Mouse (Mus musculus): ENCODE measurements around the gene Tgm2. TPM values are rescaled to one million over a fixed set of nuclear protein-coding genes. Genes with fewer than 3 reads are reported as not detected.

The Tgm2 gene
- polyA plus RNA-seq, 1 experiment from 2014 or later: 49.5 TPM

DNA sequence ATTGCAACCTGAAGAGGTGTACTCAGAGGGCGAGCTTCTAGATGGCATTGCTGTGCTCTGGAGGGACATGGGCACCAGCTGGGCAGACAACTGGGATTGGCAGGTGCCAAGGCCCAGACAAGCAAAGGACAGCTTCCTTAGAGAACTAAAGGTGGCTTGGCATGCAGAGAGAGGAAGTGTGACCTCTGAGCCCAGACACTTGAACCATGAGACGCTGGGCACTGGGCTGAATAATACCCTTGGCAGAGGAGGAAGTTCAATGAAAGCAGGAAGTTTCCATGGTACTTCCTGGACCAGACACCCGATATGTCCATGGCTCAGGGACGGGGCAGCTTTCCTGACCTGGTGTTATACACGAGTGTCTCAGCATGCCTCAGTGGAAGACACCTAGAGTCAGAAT, 28.2 kb upstream of the Tgm2 start:
- Histone ChIP-seq H3K36me3 (ENCODE audit: control insufficient read depth, insufficient read depth, low read length) (no peaks in the 10 kb centered on the region), H3K9me3 (ENCODE audit: control insufficient read depth, low read length) (no peaks in the 10 kb centered on the region), H3K27me3 (replicated peaks; ENCODE audit: control insufficient read depth, insufficient read depth, low read length) (peaks cover 8% of the 10 kb centered on the region; the same call in 1 of the 2 replicates), H3K27ac (ENCODE audit: low read depth, low read length) (no peak overlapping the region), H3K4me2 (no peak overlapping the region), H3K4me3 (ENCODE audit: low read depth, low read length) (no peak overlapping the region), H3K9ac (ENCODE audit: low read depth, low read length) (no peak overlapping the region), H3K4me1 (replicated peaks; ENCODE audit: control insufficient read depth, insufficient read depth, low read length) (peaks cover 14% of the 10 kb centered on the region)
- WGBS: 45% methylated on average over 5 of the region's 5 CpGs
- ATAC-seq (replicated peaks; ENCODE audit: low FRiP score) (no peak), DNase-seq (ENCODE audit: low spot score) (no peak)

DNA sequence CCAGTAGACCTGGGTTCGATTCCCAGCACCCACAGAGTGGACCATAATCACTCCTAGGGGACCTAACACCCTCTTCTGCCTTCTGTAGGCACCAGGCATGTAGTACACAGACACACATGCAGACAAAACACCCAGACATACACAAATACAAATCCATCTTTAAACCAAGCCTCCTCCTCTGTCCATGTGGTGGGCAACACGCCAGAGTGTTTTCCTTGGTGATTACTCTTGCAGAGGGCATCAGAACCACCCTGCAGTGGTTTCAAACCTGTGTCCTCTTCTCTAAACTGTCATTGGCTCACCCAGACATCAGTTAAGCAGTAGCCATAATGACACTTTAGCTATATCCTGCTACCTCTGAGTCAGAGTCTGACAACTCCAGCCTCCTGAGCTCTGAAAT, 24.2 kb upstream of the Tgm2 start:
- ATAC-seq (replicated peaks; ENCODE audit: low FRiP score): no peak

DNA sequence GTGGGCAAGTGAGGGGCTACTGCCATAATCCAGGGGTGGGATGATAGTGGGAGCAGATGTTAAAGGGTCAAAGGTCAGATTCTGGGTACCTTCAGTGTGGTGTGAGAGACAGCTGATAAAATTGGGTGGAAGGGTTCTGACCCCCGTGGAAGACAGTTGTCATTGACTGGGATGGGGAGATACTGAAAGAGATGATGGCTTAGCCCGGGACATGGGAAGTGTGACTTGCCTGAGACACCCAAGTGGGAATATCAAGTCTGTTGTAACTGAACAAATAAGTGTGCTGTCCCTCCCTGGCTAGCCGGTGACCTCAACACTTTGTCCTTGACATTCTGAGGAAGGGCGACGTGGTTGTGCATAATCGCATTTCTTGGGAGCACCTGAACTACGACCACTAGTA, 23.5 kb upstream of the Tgm2 start:
- no peak for DNase-seq (ENCODE audit: low spot score)
- Histone ChIP-seq H3K4me2 (no peak overlapping the region), H3K9me3 (ENCODE audit: control insufficient read depth, low read length) (no peaks in the 10 kb centered on the region), H3K4me1 (replicated peaks; ENCODE audit: control insufficient read depth, insufficient read depth, low read length) (0 out of 2 replicates have a peak, but pooled peaks cover 5% of the 10 kb centered on the region), H3K9ac (ENCODE audit: low read depth, low read length) (no peak overlapping the region), H3K27me3 (replicated peaks; ENCODE audit: control insufficient read depth, insufficient read depth, low read length) (peaks cover 3% of the 10 kb centered on the region; the same call in 1 of the 2 replicates), H3K27ac (ENCODE audit: low read depth, low read length) (no peak overlapping the region), H3K4me3 (ENCODE audit: low read depth, low read length) (no peak overlapping the region), H3K36me3 (ENCODE audit: control insufficient read depth, insufficient read depth, low read length) (no peaks in the 10 kb centered on the region)
- ATAC-seq (replicated peaks; ENCODE audit: low FRiP score): no peak
- 72% methylated on average over 7 of the region's 7 CpGs for WGBS

More for the DNA sequence above, 24.2 kb upstream of the Tgm2 start:
- Histone ChIP-seq H3K4me2 (no peak overlapping the region), H3K27ac (ENCODE audit: low read depth, low read length) (no peak overlapping the region), H3K36me3 (ENCODE audit: control insufficient read depth, insufficient read depth, low read length) (no peaks in the 10 kb centered on the region), H3K4me3 (ENCODE audit: low read depth, low read length) (no peak overlapping the region), H3K27me3 (replicated peaks; ENCODE audit: control insufficient read depth, insufficient read depth, low read length) (peaks cover 3% of the 10 kb centered on the region; the same call in 1 of the 2 replicates), H3K9me3 (ENCODE audit: control insufficient read depth, low read length) (no peaks in the 10 kb centered on the region), H3K9ac (ENCODE audit: low read depth, low read length) (no peak overlapping the region), H3K4me1 (replicated peaks; ENCODE audit: control insufficient read depth, insufficient read depth, low read length) (peaks cover 9% of the 10 kb centered on the region; the same call in 1 of the 2 replicates)
- DNase-seq (ENCODE audit: low spot score): no peak
- WGBS: 76% methylated on average over 2 of the region's 2 CpGs

DNA sequence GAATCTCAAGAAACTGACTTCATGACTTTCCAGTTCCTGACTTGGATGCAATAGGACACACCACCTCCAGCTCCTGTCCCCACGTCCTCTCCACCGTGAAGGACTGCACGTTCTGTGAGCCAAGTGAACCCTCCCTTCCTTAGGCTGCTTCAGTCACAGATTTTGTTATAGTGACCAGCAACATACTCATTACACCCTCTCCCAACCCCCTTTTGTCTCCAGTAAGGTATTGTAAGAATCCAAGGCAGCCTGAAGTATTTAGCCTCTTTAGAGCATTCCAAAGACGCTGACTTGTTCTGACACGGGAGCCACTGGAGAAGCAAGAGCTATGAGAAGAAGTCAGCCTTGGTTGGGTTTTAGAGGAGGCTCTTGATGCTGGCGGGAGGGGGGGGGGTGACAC, 23.1 kb upstream of the Tgm2 start:
- Histone ChIP-seq H3K27ac (ENCODE audit: low read depth, low read length) (no peak overlapping the region), H3K4me3 (ENCODE audit: low read depth, low read length) (no peak overlapping the region), H3K9me3 (ENCODE audit: control insufficient read depth, low read length) (no peaks in the 10 kb centered on the region), H3K4me1 (replicated peaks; ENCODE audit: control insufficient read depth, insufficient read depth, low read length) (0 out of 2 replicates have a peak, but pooled peaks cover 5% of the 10 kb centered on the region), H3K27me3 (replicated peaks; ENCODE audit: control insufficient read depth, insufficient read depth, low read length) (peaks cover 2% of the 10 kb centered on the region; the same call in 1 of the 2 replicates), H3K4me2 (no peak overlapping the region), H3K36me3 (ENCODE audit: control insufficient read depth, insufficient read depth, low read length) (no peaks in the 10 kb centered on the region), H3K9ac (ENCODE audit: low read depth, low read length) (no peak overlapping the region)
- WGBS: 75% methylated on average over 6 of the region's 6 CpGs
- ATAC-seq (replicated peaks; ENCODE audit: low FRiP score): no peak
- no peak for DNase-seq (ENCODE audit: low spot score)

DNA sequence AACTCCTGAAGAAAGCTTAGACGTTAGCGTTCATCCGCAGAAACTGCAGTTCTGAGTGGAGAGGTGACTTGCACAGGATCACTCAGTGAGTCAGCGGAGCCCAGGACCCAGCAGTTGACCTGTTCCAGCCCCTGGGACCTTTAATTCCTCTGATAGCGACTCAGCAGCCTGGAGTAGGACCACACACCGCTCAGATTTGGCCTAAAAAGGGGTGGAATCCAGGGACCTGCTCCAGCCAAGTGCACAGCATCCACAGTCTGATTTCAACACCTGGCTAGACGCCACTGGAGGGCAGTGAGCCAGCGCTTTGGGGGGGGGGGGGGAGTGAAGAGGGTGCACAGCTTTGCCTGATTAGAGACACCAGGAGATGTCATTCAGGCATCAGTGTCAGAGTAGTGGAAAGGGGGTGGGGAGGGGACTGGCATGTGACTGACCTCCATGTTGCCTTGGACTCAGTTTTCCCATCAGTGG, 22.5 kb upstream of the Tgm2 start:
- Histone ChIP-seq H3K9me3 (ENCODE audit: control insufficient read depth, low read length) (no peaks in the 10 kb centered on the region), H3K27ac (ENCODE audit: low read depth, low read length) (no peak overlapping the region), H3K4me1 (replicated peaks; ENCODE audit: control insufficient read depth, insufficient read depth, low read length) (0 out of 2 replicates have a peak, but pooled peaks cover 5% of the 10 kb centered on the region), H3K27me3 (replicated peaks; ENCODE audit: control insufficient read depth, insufficient read depth, low read length) (no peaks in the 10 kb centered on the region; the same call in 1 of the 2 replicates), H3K9ac (ENCODE audit: low read depth, low read length) (no peak overlapping the region), H3K36me3 (ENCODE audit: control insufficient read depth, insufficient read depth, low read length) (no peaks in the 10 kb centered on the region), H3K4me3 (ENCODE audit: low read depth, low read length) (no peak overlapping the region), H3K4me2 (no peak overlapping the region)
- ATAC-seq (replicated peaks; ENCODE audit: low FRiP score) (no peak), DNase-seq (ENCODE audit: low spot score) (no peak)
- 67% methylated on average over 8 of the region's 8 CpGs for WGBS

DNA sequence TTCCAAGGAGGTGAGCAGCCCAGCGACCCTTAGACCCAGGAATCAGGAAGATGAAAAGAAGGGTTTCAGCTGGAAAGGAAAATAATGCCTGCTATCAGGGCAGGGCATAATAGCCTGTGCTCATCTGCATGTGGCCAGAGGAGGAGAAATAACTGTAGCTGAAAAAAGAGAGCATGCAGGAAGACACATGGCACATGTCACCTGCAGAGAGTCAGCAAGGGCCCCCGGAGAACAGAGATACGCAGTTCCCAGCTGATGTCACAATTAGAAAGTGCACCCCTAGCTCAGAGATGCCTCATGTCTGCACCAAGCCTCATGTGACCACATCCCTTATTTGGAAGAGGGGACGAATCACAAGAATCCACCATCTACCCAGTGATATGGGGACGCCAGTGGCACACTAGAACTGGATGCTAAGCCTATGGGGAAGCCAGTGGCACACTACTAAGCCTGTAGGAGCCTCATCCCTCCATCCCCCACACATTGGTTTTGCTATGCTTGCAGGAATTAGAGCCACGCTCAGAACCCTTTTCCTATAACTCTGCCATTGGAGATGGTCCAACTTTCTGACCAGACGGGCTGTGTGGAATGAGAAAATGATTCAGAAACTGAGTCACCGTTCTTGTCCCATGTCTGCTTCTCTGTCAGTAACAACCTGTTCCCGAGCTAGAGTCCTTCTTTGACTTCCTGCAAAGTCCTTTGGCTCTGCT, 21.4 kb upstream of the Tgm2 start:
- no peak overlapping the region for H3K27ac ChIP-seq (ENCODE audit: low read depth, low read length)
- no peak overlapping the region for H3K4me2 ChIP-seq
- H3K9ac ChIP-seq (ENCODE audit: low read depth, low read length): no peak overlapping the region
- WGBS: 58% methylated on average over 9 of the region's 9 CpGs
- DNase-seq (ENCODE audit: low spot score) (no peak), ATAC-seq (replicated peaks; ENCODE audit: low FRiP score) (no peak)
- no peak overlapping the region for H3K4me3 ChIP-seq (ENCODE audit: low read depth, low read length)
- no peaks in the 10 kb centered on the region for H3K27me3 ChIP-seq (replicated peaks; ENCODE audit: control insufficient read depth, insufficient read depth, low read length)
- H3K9me3 ChIP-seq (ENCODE audit: control insufficient read depth, low read length): no peaks in the 10 kb centered on the region
- no peaks in the 10 kb centered on the region for H3K36me3 ChIP-seq (ENCODE audit: control insufficient read depth, insufficient read depth, low read length)
- H3K4me1 ChIP-seq (replicated peaks; ENCODE audit: control insufficient read depth, insufficient read depth, low read length): peaks cover 10% of the 10 kb centered on the region

DNA sequence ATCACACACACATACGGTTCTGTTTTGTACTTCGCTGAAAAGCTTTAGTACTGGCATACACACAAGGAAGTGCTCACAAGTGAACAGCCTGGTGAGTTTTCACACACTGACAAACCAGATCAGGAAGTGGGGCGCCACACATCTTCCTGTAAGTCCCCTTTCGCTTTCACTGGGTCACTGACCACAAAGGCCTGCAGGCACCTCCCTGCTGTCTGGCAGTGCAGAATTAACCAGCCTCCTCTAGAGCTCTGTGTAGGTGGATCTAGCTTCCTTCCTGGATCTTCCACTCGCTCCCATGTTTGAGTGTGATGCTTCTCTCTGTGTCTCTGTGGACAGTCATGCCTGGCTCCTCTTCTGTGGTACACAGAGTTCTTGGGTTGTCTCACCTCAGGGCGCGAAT, 20.4 kb upstream of the Tgm2 start:
- Histone ChIP-seq H3K9me3 (ENCODE audit: control insufficient read depth, low read length) (no peaks in the 10 kb centered on the region), H3K36me3 (ENCODE audit: control insufficient read depth, insufficient read depth, low read length) (no peaks in the 10 kb centered on the region), H3K4me1 (replicated peaks; ENCODE audit: control insufficient read depth, insufficient read depth, low read length) (peaks cover 10% of the 10 kb centered on the region), H3K27ac (ENCODE audit: low read depth, low read length) (no peak overlapping the region), H3K4me3 (ENCODE audit: low read depth, low read length) (no peak overlapping the region), H3K9ac (ENCODE audit: low read depth, low read length) (no peak overlapping the region), H3K4me2 (no peak overlapping the region; the same call in 1 of the 2 replicates), H3K27me3 (replicated peaks; ENCODE audit: control insufficient read depth, insufficient read depth, low read length) (no peaks in the 10 kb centered on the region)
- no peak for DNase-seq (ENCODE audit: low spot score)
- WGBS: 43% methylated on average over 7 of the region's 7 CpGs
- no peak for ATAC-seq (replicated peaks; ENCODE audit: low FRiP score)

DNA sequence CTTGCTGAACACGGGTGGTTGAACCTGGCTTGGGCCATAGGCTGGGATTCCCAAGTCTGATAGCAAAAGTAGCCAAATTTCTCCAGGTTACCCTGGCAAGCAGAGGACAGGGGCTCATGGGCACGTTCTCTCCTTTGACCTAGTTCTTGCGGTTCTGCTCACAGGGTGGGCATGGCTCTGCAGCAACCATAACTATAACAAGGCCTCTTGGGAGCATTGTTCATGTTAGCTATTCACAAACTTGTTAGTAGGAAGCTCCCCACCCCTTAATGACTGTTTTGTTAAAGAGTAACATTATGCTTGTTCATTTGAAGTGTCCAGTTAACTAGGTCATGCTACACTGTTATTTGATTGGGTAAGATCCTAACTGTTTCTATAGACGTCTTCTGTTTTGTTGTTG, 19.5 kb upstream of the Tgm2 start:
- no peak overlapping the region for H3K9ac ChIP-seq (ENCODE audit: low read depth, low read length)
- H3K36me3 ChIP-seq (ENCODE audit: control insufficient read depth, insufficient read depth, low read length): no peaks in the 10 kb centered on the region
- ATAC-seq (replicated peaks; ENCODE audit: low FRiP score) (no peak), DNase-seq (ENCODE audit: low spot score) (no peak)
- no peak overlapping the region for H3K27ac ChIP-seq (ENCODE audit: low read depth, low read length)
- no peaks in the 10 kb centered on the region for H3K27me3 ChIP-seq (replicated peaks; ENCODE audit: control insufficient read depth, insufficient read depth, low read length)
- H3K4me1 ChIP-seq (replicated peaks; ENCODE audit: control insufficient read depth, insufficient read depth, low read length): peaks cover 10% of the 10 kb centered on the region
- H3K9me3 ChIP-seq (ENCODE audit: control insufficient read depth, low read length): no peaks in the 10 kb centered on the region
- 78% methylated on average over 4 of the region's 4 CpGs for WGBS
- no peak overlapping the region for H3K4me2 ChIP-seq
- no peak overlapping the region for H3K4me3 ChIP-seq (ENCODE audit: low read depth, low read length)

DNA sequence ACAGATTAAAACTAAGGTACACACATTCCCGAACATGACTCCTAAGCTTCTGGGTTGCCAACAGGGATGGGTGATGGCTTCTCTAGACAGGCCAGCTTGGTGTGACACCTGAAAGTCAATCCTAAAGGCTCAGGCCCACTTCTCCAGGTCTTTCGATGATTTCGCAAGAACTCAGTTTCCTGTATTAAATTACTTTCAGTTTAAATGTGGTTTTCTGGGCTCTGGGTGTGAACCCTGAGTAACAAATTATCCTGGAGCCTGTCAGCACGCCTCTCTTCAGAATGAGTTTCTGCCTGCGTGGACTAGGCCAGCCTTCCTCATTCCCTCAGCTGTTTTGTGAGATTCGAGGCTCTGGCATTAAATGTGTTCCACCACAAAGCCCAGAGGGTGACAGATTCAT, 16.8 kb upstream of the Tgm2 start:
- 56% methylated on average over 6 of the region's 6 CpGs for WGBS
- ATAC-seq (replicated peaks; ENCODE audit: low FRiP score) (no peak), DNase-seq (ENCODE audit: low spot score) (no peak)
- Histone ChIP-seq H3K4me1 (replicated peaks; ENCODE audit: control insufficient read depth, insufficient read depth, low read length) (peaks cover 19% of the 10 kb centered on the region), H3K9me3 (ENCODE audit: control insufficient read depth, low read length) (no peaks in the 10 kb centered on the region), H3K9ac (ENCODE audit: low read depth, low read length) (no peak overlapping the region), H3K4me2 (no peak overlapping the region), H3K27me3 (replicated peaks; ENCODE audit: control insufficient read depth, insufficient read depth, low read length) (no peaks in the 10 kb centered on the region), H3K36me3 (ENCODE audit: control insufficient read depth, insufficient read depth, low read length) (no peaks in the 10 kb centered on the region), H3K27ac (ENCODE audit: low read depth, low read length) (no peak overlapping the region), H3K4me3 (ENCODE audit: low read depth, low read length) (no peak overlapping the region)

All from liver, embryonic 11.5 days (tissue).